Mouse (Mus musculus) liver, embryonic 14 days (tissue): Measurements from ENCODE around the gene Olfr825. TPM values are rescaled to one million over a fixed set of nuclear protein-coding genes. Genes with fewer than 3 reads are reported as not detected.

Experiments used
- polyA plus RNA-seq: library from polyadenylated mRNA; depleted of rRNA; stranded (reverse); fragments of >200 nt; gene quantifications from 2 replicates; pipeline ENCODE4 v1.2.3, GENCODE M21; 2012; rRNA removed

The Olfr825 gene
- not detected in 2 replicates for polyA plus RNA-seq

GRCm38 (mm10) chr10:130166666-130167065, at the start of gene Olfr825:
TSS of gene Olfr825 (minus strand) at chr10:130166766.

DNA sequence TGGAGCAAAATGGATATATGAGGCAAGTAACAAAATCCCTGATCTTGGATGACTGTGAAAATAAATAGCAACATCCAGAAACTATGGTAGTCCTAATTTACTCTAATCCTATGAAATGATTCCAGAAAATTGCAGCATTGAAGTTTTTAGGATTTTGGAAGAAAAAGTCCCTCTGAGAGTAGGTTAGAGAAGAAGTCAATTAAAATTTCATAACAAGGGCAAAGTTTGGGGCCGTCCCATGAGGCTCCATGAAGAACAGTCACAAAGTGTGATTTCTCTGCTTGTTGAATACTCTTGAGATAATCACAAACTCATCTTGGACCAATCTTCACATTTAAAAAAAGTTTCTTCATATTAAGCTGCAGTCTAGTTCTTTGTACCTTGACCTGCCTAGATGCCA, 47.7 kb upstream of the Olfr825 start, which contains the start of gene Olfr827:
Gene Olfr827 (minus strand): TSS at position 101 of the 400 bp plus-strand sequence.

GRCm38 (mm10) chr10:130184086-130184485, 17.5 kb upstream of the Olfr825 start, which contains the start of gene Olfr826:
TSS of gene Olfr826 (minus strand) at chr10:130184186.

GRCm38 (mm10) chr10:130129900-130130299, 36.7 kb downstream of the Olfr825 start, which contains the start of gene Olfr824:
TSS of gene Olfr824 (minus strand) at chr10:130130000.

DNA sequence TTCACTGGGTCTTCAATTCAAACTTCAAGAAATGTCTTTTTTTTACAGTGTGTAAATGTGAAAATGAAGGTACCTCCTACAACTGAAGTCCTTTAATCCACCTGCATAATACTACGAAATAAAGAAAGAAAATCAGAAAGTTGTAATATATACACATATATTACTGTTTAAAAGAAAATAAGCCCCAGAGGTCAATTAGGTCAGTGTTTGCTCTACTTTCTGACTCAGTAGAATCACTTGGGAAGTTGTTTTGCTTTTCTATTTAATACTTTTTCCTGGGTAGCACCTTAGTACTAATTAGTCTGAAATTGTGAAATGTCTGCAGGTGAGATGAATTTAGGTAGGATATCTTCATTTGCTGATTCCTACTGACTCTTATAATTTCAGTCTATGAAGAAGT, 51.3 kb downstream of the Olfr825 start, which contains the start of gene Olfr823:
Gene Olfr823 (minus strand): TSS at position 101 of the 400 bp plus-strand sequence.

Other genes starting within 250 kb of the Olfr825 start
- gene Olfr818, start 217.7 kb downstream of the Olfr825 start, polyA plus RNA-seq: not detected in 2 replicates
- not detected in 2 replicates for gene Olfr819, start 199.5 kb downstream of the Olfr825 start, polyA plus RNA-seq
- gene Olfr247, start 190.6 kb downstream of the Olfr825 start, polyA plus RNA-seq: not detected in 2 replicates
- not detected in 2 replicates for gene Gm10310, start 181.7 kb downstream of the Olfr825 start, polyA plus RNA-seq
- not detected in 2 replicates for gene Olfr820, start 154.1 kb downstream of the Olfr825 start, polyA plus RNA-seq
- not detected in 2 replicates for gene Olfr821, start 136.4 kb downstream of the Olfr825 start, polyA plus RNA-seq
- not detected in 2 replicates for gene Olfr822, start 95.6 kb downstream of the Olfr825 start, polyA plus RNA-seq
- not detected in 2 replicates for gene Olfr823, start 51.4 kb downstream of the Olfr825 start, polyA plus RNA-seq
- gene Olfr824, start 36.8 kb downstream of the Olfr825 start, polyA plus RNA-seq: not detected in 2 replicates
- not detected in 2 replicates for gene Olfr826, start 17.4 kb upstream of the Olfr825 start, polyA plus RNA-seq
- gene Olfr827, start 47.6 kb upstream of the Olfr825 start, polyA plus RNA-seq: not detected in 2 replicates
- gene Neurod4, start 113.5 kb upstream of the Olfr825 start, polyA plus RNA-seq: not detected in 2 replicates
- 1.1 and 1.3 TPM in 2 replicates for gene Tespa1, start 156.1 kb upstream of the Olfr825 start, polyA plus RNA-seq
- not detected in 2 replicates for gene Vmn2r84, start 227.6 kb upstream of the Olfr825 start, polyA plus RNA-seq